Mouse (Mus musculus): ENCODE results near the gene Eef1akmt2.

DNA sequence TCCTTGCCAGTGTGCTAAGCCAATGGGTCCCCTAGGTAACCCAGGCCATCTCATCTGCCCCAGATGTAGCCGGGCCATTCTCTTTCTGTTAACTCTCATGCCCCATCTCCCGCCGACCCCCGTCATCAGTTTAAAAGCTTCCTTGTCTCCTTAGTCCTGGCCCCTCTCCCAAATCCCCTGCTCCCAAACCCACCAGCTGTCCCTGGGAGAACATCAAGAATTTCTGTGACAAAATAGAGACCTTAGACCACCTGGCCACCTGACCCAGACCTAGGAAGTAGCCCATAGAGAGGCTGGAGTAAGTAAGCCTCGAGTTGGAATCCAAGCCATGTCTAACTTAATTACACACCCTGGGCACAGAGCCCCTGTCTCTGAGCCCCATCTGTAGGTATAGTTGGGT is 37.7 kb upstream of the Eef1akmt2 start:
- TF ChIP-seq CTCF (IDR thresholded peaks at IDR 0.05) (no peak), POLR2A (IDR thresholded peaks at IDR 0.05; ENCODE audit: insufficient read depth, low read depth, low read length) (no peak)
